Mouse (Mus musculus): Measurements from ENCODE around the gene Gm49027. TPM values are rescaled to one million over a fixed set of nuclear protein-coding genes. Genes with fewer than 3 reads are reported as not detected.
"Not testable (repeated sequence)": the region's sequence is repeated elsewhere in the genome, so short reads cannot be mapped to it uniquely, and the experiment has no call there.

Gene Gm49027
- polyA plus RNA-seq, 1 experiment from 2014 or later: 1.9 TPM

- ATAC-seq (ENCODE audit: low FRiP score, low read depth): peak; percentile 98
- H3K36me3 ChIP-seq: peaks cover 27% of the 10 kb centered on the region
- H3K4me2 ChIP-seq (replicated peaks): peak within 1 kb of the TSS; percentile 92
Measured at GRCm38 (mm10) chr5:123523692-123524392, 1.4 kb downstream of the Gm49027 start, which contains the start of gene Diablo. Gene Diablo, minus strand, starts transcription at chr5:123524176.

GRCm38 (mm10) chr5:123522166-123522565 is 3.1 kb downstream of the Gm49027 start:
- no peak overlapping the region for H3K27ac ChIP-seq (replicated peaks)
- peaks cover 26% of the 10 kb centered on the region for H3K36me3 ChIP-seq
- no peak overlapping the region for H3K4me3 ChIP-seq
- WGBS: 95% methylated on average over 1 of the region's 1 CpGs
- H3K9ac ChIP-seq (replicated peaks): no peak overlapping the region
- peaks cover 31% of the 10 kb centered on the region for H3K4me1 ChIP-seq
- no peaks in the 10 kb centered on the region for H3K9me3 ChIP-seq
- ATAC-seq (ENCODE audit: low FRiP score, low read depth): no peak
- H3K4me2 ChIP-seq (replicated peaks): no peak overlapping the region
- peaks cover 6% of the 10 kb centered on the region; the same call in 1 of the 2 replicates for H3K27me3 ChIP-seq

More at GRCm38 (mm10) chr5:123523692-123524392, 1.4 kb downstream of the Gm49027 start, which contains the start of gene Diablo:
- peak within 1 kb of the TSS; percentile 57 for H3K27ac ChIP-seq (replicated peaks)
- WGBS: under 1% methylated on average over 80 of the region's 82 CpGs
- peaks cover 31% of the 10 kb centered on the region for H3K4me1 ChIP-seq
- H3K27me3 ChIP-seq: peaks cover 6% of the 10 kb centered on the region; the same call in 1 of the 2 replicates
- H3K9me3 ChIP-seq: no peaks in the 10 kb centered on the region
- peak within 1 kb of the TSS; percentile 91 for H3K4me3 ChIP-seq
- H3K9ac ChIP-seq (replicated peaks): peak within 1 kb of the TSS; percentile 85

GRCm38 (mm10) chr5:123521621-123522020 is 3.7 kb downstream of the Gm49027 start:
- Histone ChIP-seq H3K4me2 (replicated peaks) (no peak overlapping the region), H3K4me3 (no peak overlapping the region), H3K9me3 (no peaks in the 10 kb centered on the region), H3K4me1 (peaks cover 31% of the 10 kb centered on the region), H3K9ac (replicated peaks) (no peak overlapping the region), H3K36me3 (peaks cover 32% of the 10 kb centered on the region), H3K27me3 (peaks cover 6% of the 10 kb centered on the region; the same call in 1 of the 2 replicates), H3K27ac (replicated peaks) (no peak overlapping the region)
- 93% methylated on average over 1 of the region's 1 CpGs for WGBS
- ATAC-seq (ENCODE audit: low FRiP score, low read depth): no peak

- no peak overlapping the region for H3K4me2 ChIP-seq (replicated peaks)
- H3K9ac ChIP-seq (replicated peaks): no peak overlapping the region
- 91% methylated on average over 9 of the region's 9 CpGs for WGBS
- peaks cover 6% of the 10 kb centered on the region; the same call in 1 of the 2 replicates for H3K27me3 ChIP-seq
- H3K27ac ChIP-seq (replicated peaks): no peak overlapping the region
- H3K9me3 ChIP-seq: no peaks in the 10 kb centered on the region
- H3K4me1 ChIP-seq: peaks cover 31% of the 10 kb centered on the region
- peaks cover 41% of the 10 kb centered on the region for H3K36me3 ChIP-seq
- no peak overlapping the region for H3K4me3 ChIP-seq
- no peak for ATAC-seq (ENCODE audit: low FRiP score, low read depth)
Measured at GRCm38 (mm10) chr5:123520666-123521065, 4.6 kb downstream of the Gm49027 start.

GRCm38 (mm10) chr5:123514871-123515270 is 10.4 kb downstream of the Gm49027 start:
- Histone ChIP-seq H3K4me2 (replicated peaks) (no peak overlapping the region), H3K27ac (replicated peaks) (no peak overlapping the region), H3K27me3 (0 out of 2 replicates have a peak, but pooled peaks cover 5% of the 10 kb centered on the region), H3K36me3 (peaks cover 68% of the 10 kb centered on the region), H3K9ac (replicated peaks) (no peak overlapping the region), H3K9me3 (no peaks in the 10 kb centered on the region), H3K4me3 (no peak overlapping the region), H3K4me1 (no peaks in the 10 kb centered on the region)
- WGBS: 90% methylated on average over 5 of the region's 5 CpGs
- ATAC-seq (ENCODE audit: low FRiP score, low read depth): no peak

- ATAC-seq (ENCODE audit: low FRiP score, low read depth): no peak
- no peak overlapping the region for H3K9ac ChIP-seq (replicated peaks)
- H3K4me1 ChIP-seq: peaks cover 12% of the 10 kb centered on the region
- peaks cover 46% of the 10 kb centered on the region for H3K36me3 ChIP-seq
- peaks cover 14% of the 10 kb centered on the region for H3K27me3 ChIP-seq
- no peak overlapping the region for H3K27ac ChIP-seq (replicated peaks)
- no peak overlapping the region for H3K4me3 ChIP-seq
- no peak overlapping the region for H3K4me2 ChIP-seq (replicated peaks)
- no peaks in the 10 kb centered on the region for H3K9me3 ChIP-seq
- 80% methylated on average over 3 of the region's 3 CpGs for WGBS
Measured at GRCm38 (mm10) chr5:123512102-123512501, 13.2 kb downstream of the Gm49027 start.

- H3K4me2 ChIP-seq (replicated peaks); ATAC-seq (ENCODE audit: low FRiP score, low read depth); H3K9ac ChIP-seq (replicated peaks); H3K9me3 ChIP-seq; H3K27ac ChIP-seq (replicated peaks); H3K4me3 ChIP-seq: not testable (repeated sequence)
- H3K4me1 ChIP-seq: peaks cover 12% of the 10 kb centered on the region
- peaks cover 39% of the 10 kb centered on the region for H3K36me3 ChIP-seq
- H3K27me3 ChIP-seq: peaks cover 20% of the 10 kb centered on the region
- WGBS: 71% methylated on average over 3 of the region's 3 CpGs
Measured at GRCm38 (mm10) chr5:123511426-123511825, 13.9 kb downstream of the Gm49027 start.

- Histone ChIP-seq H3K27me3 (peaks cover 21% of the 10 kb centered on the region), H3K27ac (replicated peaks) (no peak within 1 kb of the TSS), H3K4me3 (no peak within 1 kb of the TSS; the same call in 1 of the 2 replicates), H3K36me3 (peaks cover 26% of the 10 kb centered on the region), H3K4me1 (peaks cover 12% of the 10 kb centered on the region), H3K9me3 (no peaks in the 10 kb centered on the region), H3K4me2 (replicated peaks) (peak within 1 kb of the TSS; percentile 88), H3K9ac (replicated peaks) (no peak within 1 kb of the TSS)
- 89% methylated on average over 5 of the region's 5 CpGs for WGBS
- ATAC-seq (ENCODE audit: low FRiP score, low read depth): no peak
Measured at GRCm38 (mm10) chr5:123510160-123510559, 15.1 kb downstream of the Gm49027 start, which contains the start of gene B3gnt4. Gene B3gnt4, plus strand, starts transcription at chr5:123510460.

- no peak for ATAC-seq (ENCODE audit: low FRiP score, low read depth)
- no peaks in the 10 kb centered on the region for H3K9me3 ChIP-seq
- H3K9ac ChIP-seq (replicated peaks): peak overlapping the region; percentile 69
- H3K27me3 ChIP-seq: peaks cover 29% of the 10 kb centered on the region
- no peak overlapping the region for H3K27ac ChIP-seq (replicated peaks)
- H3K4me2 ChIP-seq (replicated peaks): peak overlapping the region; percentile 88
- peaks cover 12% of the 10 kb centered on the region for H3K4me1 ChIP-seq
- peaks cover 19% of the 10 kb centered on the region for H3K36me3 ChIP-seq
- 8% methylated on average over 12 of the region's 12 CpGs for WGBS
- peak overlapping the region; percentile 72 for H3K4me3 ChIP-seq
Measured at GRCm38 (mm10) chr5:123508921-123509320, 16.4 kb downstream of the Gm49027 start.

GRCm38 (mm10) chr5:123507936-123508723 is 17.2 kb downstream of the Gm49027 start:
- Histone ChIP-seq H3K36me3 (peaks cover 19% of the 10 kb centered on the region), H3K4me3 (peak overlapping the region; percentile 72), H3K27me3 (peaks cover 33% of the 10 kb centered on the region), H3K4me2 (replicated peaks) (peak overlapping the region; percentile 88), H3K9me3 (no peaks in the 10 kb centered on the region), H3K27ac (replicated peaks) (no peak overlapping the region), H3K9ac (replicated peaks) (peak overlapping the region; percentile 69), H3K4me1 (peaks cover 12% of the 10 kb centered on the region)
- peak; percentile 86 for ATAC-seq (ENCODE audit: low FRiP score, low read depth)
- 2% methylated on average over 59 of the region's 59 CpGs for WGBS

- Histone ChIP-seq H3K4me2 (replicated peaks) (no peak overlapping the region), H3K4me3 (no peak overlapping the region), H3K9me3 (no peaks in the 10 kb centered on the region), H3K4me1 (peaks cover 6% of the 10 kb centered on the region; the same call in 1 of the 2 replicates), H3K36me3 (no peaks in the 10 kb centered on the region), H3K9ac (replicated peaks) (no peak overlapping the region), H3K27ac (replicated peaks) (no peak overlapping the region), H3K27me3 (peaks cover 27% of the 10 kb centered on the region)
- ATAC-seq (ENCODE audit: low FRiP score, low read depth): no peak
- WGBS: 83% methylated on average over 4 of the region's 4 CpGs
Measured at GRCm38 (mm10) chr5:123501973-123502372, 23.3 kb downstream of the Gm49027 start.

- WGBS: 41% methylated on average over 4 of the region's 4 CpGs
- H3K4me2 ChIP-seq (replicated peaks): no peak overlapping the region
- H3K9me3 ChIP-seq: no peaks in the 10 kb centered on the region
- peaks cover 6% of the 10 kb centered on the region; the same call in 1 of the 2 replicates for H3K4me1 ChIP-seq
- peaks cover 19% of the 10 kb centered on the region; the same call in 1 of the 2 replicates for H3K27me3 ChIP-seq
- H3K27ac ChIP-seq (replicated peaks): no peak overlapping the region
- ATAC-seq (ENCODE audit: low FRiP score, low read depth): no peak
- no peaks in the 10 kb centered on the region for H3K36me3 ChIP-seq
- no peak overlapping the region for H3K4me3 ChIP-seq
- no peak overlapping the region for H3K9ac ChIP-seq (replicated peaks)
Measured at GRCm38 (mm10) chr5:123499717-123500116, 25.6 kb downstream of the Gm49027 start.

All from midbrain, embryonic 12.5 days (tissue).